Mouse (Mus musculus) brain, adult 10 weeks (tissue): ENCODE results near the gene Stard10. TPM values are rescaled to one million over a fixed set of nuclear protein-coding genes. Genes with fewer than 3 reads are reported as not detected.

ENCODE experiments used
- polyA plus RNA-seq: library from polyadenylated mRNA; stranded (reverse); fragments of 350-450 nt; fragmentation: Illumina TruSeq; extraction: RNeasy Lipid Tissue Mini Kit (QIAGEN cat#74804); gene quantifications from one replicate; pipeline ENCODE4 v1.2.3, GENCODE M21; 2015; ENCODE audit warnings: low read depth, low replicate concordance

Stard10 gene
- 91.2 TPM for polyA plus RNA-seq

GRCm38 (mm10) chr7:101317014-101317413 is at the start of gene Stard10:
Gene Stard10, plus strand, starts transcription at chr7:101317086.

GRCm38 (mm10) chr7:101301881-101302456 is 14.9 kb upstream of the Stard10 start, which contains the start of gene Atg16l2:
Gene Atg16l2, minus strand, starts transcription at chr7:101302251.

GRCm38 (mm10) chr7:101347767-101348270 is 30.9 kb downstream of the Stard10 start, which contains the start of gene Arap1:
Gene Arap1, plus strand, starts transcription at chr7:101348067.

Other genes starting within 250 kb of the Stard10 start
- 26.3 TPM for gene Fchsd2, start 224.2 kb upstream of the Stard10 start, polyA plus RNA-seq
- gene Atg16l2, start 14.8 kb upstream of the Stard10 start, polyA plus RNA-seq = 33.2 TPM
- 13.5 TPM for gene Arap1, start 31.0 kb downstream of the Stard10 start, polyA plus RNA-seq
- gene Gm45837, start 93.8 kb downstream of the Stard10 start, polyA plus RNA-seq = not detected
- 223 TPM for gene Pde2a, start 104.6 kb downstream of the Stard10 start, polyA plus RNA-seq